Comparison of ENCODE assay signal across 8 mouse cellular contexts in genomic region chr6:34176864-34177247, GRCm38 (mm10). TPM values are rescaled to one million over a fixed set of nuclear protein-coding genes. Genes with fewer than 3 reads are reported as not detected.
DNase-seq lines count a peak whose midpoint lies in the region; ATAC-seq lines count a peak whose summit lies in the region.

TSS of gene Slc35b4 (minus strand) at chr6:34177111.

- peaks cover 9% of the 10 kb centered on the region for H3K4me1 ChIP-seq in hindbrain, embryonic 12.5 days

- peak within 1 kb of the TSS; percentile 90 for H3K9ac ChIP-seq in hindbrain, embryonic 12.5 days

- peak within 1 kb of the TSS; percentile 65 for H3K4me2 ChIP-seq in hindbrain, embryonic 12.5 days (replicated peaks)

- 0 out of 2 replicates have a peak, but pooled peaks cover 3% of the 10 kb centered on the region for H3K36me3 ChIP-seq in hindbrain, embryonic 12.5 days

- H3K27me3 ChIP-seq in hindbrain, embryonic 12.5 days, result no peaks in the 10 kb centered on the region

- H3K27ac ChIP-seq in hindbrain, embryonic 12.5 days, result peak within 1 kb of the TSS; percentile 77

- H3K9me3 ChIP-seq in hindbrain, embryonic 12.5 days (replicated peaks), result no peaks in the 10 kb centered on the region; the same call in 1 of the 2 replicates

- peak within 1 kb of the TSS; percentile 78 for H3K4me3 ChIP-seq in hindbrain, embryonic 12.5 days

- WGBS in hindbrain, embryonic 12.5 days, result under 1% methylated on average over 29 of the region's 29 CpGs

- peak; percentile 99 for DNase-seq in NIH3T3 (ENCODE audit: low read depth)
- peak; percentile 94 to 97 for DNase-seq in cerebellum, postnatal 10 days
- peak; percentile 94 for DNase-seq in frontal cortex, postnatal 10 days (ENCODE audit: low spot score in 2 of 2)
- DNase-seq in layer of hippocampus, postnatal 14 days (ENCODE audit: low spot score in 2 of 2), result peak; percentile 89 to 97
- DNase-seq in lung, postnatal 14 days, result peak; percentile 93
- DNase-seq in retina, adult 2 months (ENCODE audit: low read depth, low spot score), result peak; percentile 85
- peak; percentile 90 to 96 for DNase-seq in thymus, postnatal 36 days

- peak; percentile 100 for ATAC-seq in hindbrain, embryonic 12.5 days (ENCODE audit: low FRiP score)

RNA-seq across cellular contexts. Expression of gene Slc35b4, which starts in this region (rescaled TPM):
- polyA plus RNA-seq in hindbrain, embryonic 12.5 days (2016; fragmentation: Nextera tagmentation; extraction: Ambion mirVana), result 42.9 and 44.6 TPM in 2 replicates
- total RNA-seq in layer of hippocampus, postnatal 14 days (2021), result 10 to 100 TPM; 45.7 to 45.9 TPM

Comparison
In these comparisons a context has a peak if more than half of its experiments do, and no peak if none do; other contexts are left out.
1. Peak in every context shown above with its lines: DNase-seq, ATAC-seq, H3K4me3 ChIP-seq and H3K27ac ChIP-seq.